Mouse (Mus musculus) spleen, adult 2 months (tissue): ENCODE measurements around the gene Gtf2h3.

Source experiments
- CTCF ChIP-seq: fragments of 200-500 bp; IDR thresholded peaks from 2 replicates; pipeline ENCODE4 v1.5.1; 2011; ENCODE audit warnings: mild to moderate bottlenecking, inconsistent platforms; ENCODE audit not compliant: insufficient read depth, insufficient read length, insufficient replicate concordance; ENCODE audit errors: extremely low read depth
- POLR2A ChIP-seq: fragments of 200-500 bp; IDR thresholded peaks from 2 replicates; pipeline ENCODE4 v1.6.1; 2011; ENCODE audit warnings: low read depth, low read length, inconsistent platforms

DNA sequence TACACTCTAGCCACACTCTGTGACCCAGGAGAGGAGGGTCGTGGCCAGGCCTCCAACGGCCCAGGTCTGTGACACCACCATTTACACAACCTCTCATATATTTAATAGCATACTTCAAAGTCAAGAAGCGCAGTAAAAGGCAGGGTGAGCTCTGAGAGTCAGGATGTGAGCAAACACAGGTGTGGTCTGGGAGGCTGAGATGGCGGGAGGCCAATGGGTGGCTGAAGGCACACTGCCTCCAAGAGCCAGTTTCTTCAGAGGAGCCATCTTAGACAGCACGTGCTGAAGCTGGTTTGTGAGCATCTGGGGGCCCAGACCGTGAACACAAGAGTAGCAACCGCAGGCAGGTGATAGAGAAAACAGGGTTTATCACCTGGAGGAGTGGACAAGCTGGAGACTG is 3.5 kb upstream of the Gtf2h3 start:
- no peak for TF ChIP-seq POLR2A
- no peak for TF ChIP-seq CTCF
